Mouse (Mus musculus): ENCODE measurements around the gene Iqca. TPM values are rescaled to one million over a fixed set of nuclear protein-coding genes. Genes with fewer than 3 reads are reported as not detected.

The Iqca gene
- total RNA-seq, 2 experiments from 2014 or later: not detected

Other genes with a start within 250 kb of the Iqca start
- gene Gbx2, start 222.2 kb downstream of the Iqca start, total RNA-seq (2021): under 1 TPM; 0.24 to 0.68 TPM
- 10 to 100 TPM; 30.5 to 36.9 TPM for gene Asb18, start 138.7 kb downstream of the Iqca start, total RNA-seq (2021)
- 10 to 100 TPM in 1 of 2 experiments, 1 to 10 TPM in 1; 9.0 to 12.1 TPM for gene Ackr3, start 50.6 kb upstream of the Iqca start, total RNA-seq (2021)